Mouse (Mus musculus): ENCODE data around the gene Pcbp3. TPM values are rescaled to one million over a fixed set of nuclear protein-coding genes. Genes with fewer than 3 reads are reported as not detected.

The Pcbp3 gene
- total and polyA plus RNA-seq, 3 experiments: not detected

- no peaks in the 10 kb centered on the region for H3K36me3 ChIP-seq (replicated peaks in 1 of 2; ENCODE audit: control insufficient read depth in 1 of 2, insufficient read depth in 1 of 2, low read length in 1 of 2)
- in situ Hi-C loops (cut with MboI; ENCODE audit: low pct_ligation_motif_present, low pct_unique_long_range_greater_than_20kb, low sequenced_read_pairs): no loop called here
- H3K9me3 ChIP-seq (replicated peaks; ENCODE audit: low read length): no peaks in the 10 kb centered on the region
- H3K9ac ChIP-seq (ENCODE audit: insufficient read depth, low read depth): no peak overlapping the region
- dilution Hi-C loops (cut with MboI; ENCODE audit: extremely low pct_ligation_motif_present, extremely low pct_unique_long_range_greater_than_20kb, low sequenced_read_pairs): no loop called here
- no peaks in the 10 kb centered on the region for H3K79me2 ChIP-seq (replicated peaks; ENCODE audit: control insufficient read depth, extremely low read depth, insufficient read depth, poor library complexity, severe bottlenecking)
- peaks cover 98% of the 10 kb centered on the region for H3K27me3 ChIP-seq (replicated peaks)
- no peak for DNase-seq (ENCODE audit: extremely low read depth)
- TF ChIP-seq MAFK (IDR thresholded peaks at IDR 0.05; ENCODE audit: insufficient replicate concordance, low read length): no peak
- no peak for TF ChIP-seq NRF1 (IDR thresholded peaks at IDR 0.05; ENCODE audit: low read depth, low read length)
- TF ChIP-seq SMC3 (IDR thresholded peaks at IDR 0.05; ENCODE audit: low read depth, low read length): no peak
- no peak for TF ChIP-seq GABPA (IDR thresholded peaks at IDR 0.05; ENCODE audit: insufficient replicate concordance, low read depth, low read length)
- TF ChIP-seq MAX (IDR thresholded peaks at IDR 0.05; ENCODE audit: low read length): no peak
- no peak for TF ChIP-seq ZKSCAN1 (IDR thresholded peaks at IDR 0.05; ENCODE audit: borderline replicate concordance, low read depth, low read length)
- no peak for TF ChIP-seq TCF12 (IDR thresholded peaks at IDR 0.05; ENCODE audit: low read depth, low read length)
- TF ChIP-seq NELFE (IDR thresholded peaks at IDR 0.05; ENCODE audit: low read depth, low read length): no peak
- TF ChIP-seq UBTF (IDR thresholded peaks at IDR 0.05; ENCODE audit: low read depth, low read length): no peak
- TF ChIP-seq ZNF384 (IDR thresholded peaks at IDR 0.05; ENCODE audit: low read depth, low read length): no peak
- H3K4me2 ChIP-seq (ENCODE audit: insufficient read depth, low read depth, poor library complexity, severe bottlenecking): no peak overlapping the region
- H3K4me1 ChIP-seq (ENCODE audit: control insufficient read depth in 1 of 2, insufficient read depth in 2 of 2): no peaks in the 10 kb centered on the region
- H3K4me3 ChIP-seq (replicated peaks in 1 of 3; ENCODE audit: low read depth in 2 of 3, low read length in 2 of 3, poor library complexity in 1 of 3): no peak overlapping the region
- no peak overlapping the region for H3K27ac ChIP-seq (ENCODE audit: insufficient read depth, low read depth)
Measured at GRCm38 (mm10) chr10:76766196-76766595, 195.5 kb downstream of the Pcbp3 start.

DNA sequence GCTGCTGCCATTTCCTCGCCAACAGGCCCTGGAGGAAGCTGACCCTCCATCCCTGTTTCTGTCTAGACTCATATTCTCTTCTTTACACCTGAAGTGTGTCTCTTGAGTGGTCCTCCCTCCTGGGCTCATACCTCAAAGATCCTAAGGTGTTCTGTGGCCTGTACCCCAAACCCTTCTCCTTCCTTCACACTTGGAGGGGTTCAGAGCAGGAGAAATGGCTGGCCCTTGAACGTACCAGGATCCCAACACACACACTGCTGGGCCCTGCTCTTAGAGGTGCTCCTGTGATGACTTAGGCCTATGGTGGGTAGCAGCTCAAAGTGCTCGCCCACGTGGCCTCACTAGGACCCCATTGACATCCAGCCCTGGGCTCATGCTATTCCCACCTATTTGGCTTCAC is 196.8 kb downstream of the Pcbp3 start:
- Histone ChIP-seq H3K27me3 (replicated peaks) (peaks cover 98% of the 10 kb centered on the region), H3K4me2 (ENCODE audit: insufficient read depth, low read depth, poor library complexity, severe bottlenecking) (no peak overlapping the region), H3K36me3 (replicated peaks in 1 of 2; ENCODE audit: control insufficient read depth in 1 of 2, insufficient read depth in 1 of 2, low read length in 1 of 2) (no peaks in the 10 kb centered on the region), H3K79me2 (replicated peaks; ENCODE audit: control insufficient read depth, extremely low read depth, insufficient read depth, poor library complexity, severe bottlenecking) (no peaks in the 10 kb centered on the region), H3K9me3 (replicated peaks; ENCODE audit: low read length) (no peaks in the 10 kb centered on the region), H3K4me1 (ENCODE audit: control insufficient read depth in 1 of 2, insufficient read depth in 2 of 2) (no peaks in the 10 kb centered on the region), H3K4me3 (replicated peaks in 1 of 3; ENCODE audit: low read depth in 2 of 3, low read length in 2 of 3, poor library complexity in 1 of 3) (no peak overlapping the region), H3K9ac (ENCODE audit: insufficient read depth, low read depth) (no peak overlapping the region), H3K27ac (ENCODE audit: insufficient read depth, low read depth) (no peak overlapping the region)
- no peak for DNase-seq (ENCODE audit: extremely low read depth)
- TF ChIP-seq IRF4 (IDR thresholded peaks at IDR 0.05; ENCODE audit: low read depth, low read length): no peak
- no peak for TF ChIP-seq USF2 (conservative IDR thresholded peaks at IDR 0.05; ENCODE audit: low read depth, low read length)
- TF ChIP-seq HCFC1 (IDR thresholded peaks at IDR 0.05; ENCODE audit: low read depth, low read length): no peak
- no peak for TF ChIP-seq KAT2A (IDR thresholded peaks at IDR 0.05; ENCODE audit: insufficient replicate concordance, low read length)
- TF ChIP-seq JUN (IDR thresholded peaks at IDR 0.05; ENCODE audit: insufficient read depth, low read depth, low read length): no peak
- TF ChIP-seq ELF1 (IDR thresholded peaks at IDR 0.05; ENCODE audit: low read depth, low read length): no peak
- no peak for TF ChIP-seq CHD2 (IDR thresholded peaks at IDR 0.05; ENCODE audit: low read length)
- TF ChIP-seq UBTF (IDR thresholded peaks at IDR 0.05; ENCODE audit: low read depth, low read length): no peak
- TF ChIP-seq EP300 (IDR thresholded peaks at IDR 0.05; ENCODE audit: low read length): no peak
- TF ChIP-seq MXI1 (IDR thresholded peaks at IDR 0.05; ENCODE audit: low read depth, low read length): no peak
- TF ChIP-seq BHLHE40 (IDR thresholded peaks at IDR 0.05; ENCODE audit: low read depth, low read length): no peak
- TF ChIP-seq ZC3H11A (IDR thresholded peaks at IDR 0.05; ENCODE audit: low read depth, low read length): no peak
- TF ChIP-seq SIN3A (IDR thresholded peaks at IDR 0.05; ENCODE audit: low read length): no peak
- no peak for TF ChIP-seq MEF2A (IDR thresholded peaks at IDR 0.05; ENCODE audit: borderline replicate concordance, low read depth, low read length)
- no peak for TF ChIP-seq JUND (conservative IDR thresholded peaks at IDR 0.05; ENCODE audit: low read depth, low read length)
- dilution Hi-C loops (cut with MboI; ENCODE audit: extremely low pct_ligation_motif_present, extremely low pct_unique_long_range_greater_than_20kb, low sequenced_read_pairs): no loop called here
- in situ Hi-C loops (cut with MboI; ENCODE audit: low pct_ligation_motif_present, low pct_unique_long_range_greater_than_20kb, low sequenced_read_pairs): no loop called here

All from CH12.LX (cell line).